Mouse (Mus musculus): ENCODE results near the gene Skint2.

Gene Skint2

GRCm38 (mm10) chr4:112556894-112557293 is at the start of gene Skint2:
Skint2 (plus strand) TSS chr4:112557194.
- no peak for DNase-seq

Data from kidney, postnatal 25 days (tissue).